Mouse (Mus musculus) heart, adult 9 months (tissue): ENCODE measurements at regions not wholly inside any gene's neighbourhood (a gene's known extent, or its start where the extent isn't known, plus 50 kb on each side); places are given as distances from the start of the nearest gene placed in this dataset.

Experiments
- DNase-seq, 2 experiments: peaks; one replicate each; pipeline ENCODE4 v3.0.0; 2022; ENCODE audit warnings: low spot score in 2 of 2

GRCm38 (mm10) chr19:27564086-27564485 lies 134.5 kb upstream of the Pum3 start:
- DNase-seq, result no peak

- no peak for DNase-seq
These were observed 134.0 kb upstream of the Pum3 start for GRCm38 (mm10) chr19:27563592-27563991.

- DNase-seq, result no peak
These were observed 128.6 kb upstream of the Pum3 start for GRCm38 (mm10) chr19:27558199-27558598.

GRCm38 (mm10) chr19:27556697-27557096 lies 127.1 kb upstream of the Pum3 start:
- no peak for DNase-seq

- no peak for DNase-seq
These were observed 125.2 kb upstream of the Pum3 start for GRCm38 (mm10) chr19:27554841-27555240.

GRCm38 (mm10) chr19:27553266-27553665 lies 123.6 kb upstream of the Pum3 start:
- DNase-seq, result no peak

GRCm38 (mm10) chr19:27537746-27538145 lies 108.1 kb upstream of the Pum3 start:
- DNase-seq, result no peak

GRCm38 (mm10) chr19:27537066-27537465 lies 107.4 kb upstream of the Pum3 start:
- no peak for DNase-seq

GRCm38 (mm10) chr19:27527940-27528558 lies 98.4 kb upstream of the Pum3 start:
- no peak for DNase-seq

- no peak for DNase-seq
These were observed 89.9 kb upstream of the Pum3 start for GRCm38 (mm10) chr19:27519326-27520061.

GRCm38 (mm10) chr19:27514267-27514666 lies 84.6 kb upstream of the Pum3 start:
- peak in 1 of 2 experiments; percentile 42 for DNase-seq

GRCm38 (mm10) chr19:27513535-27513934 lies 83.9 kb upstream of the Pum3 start:
- DNase-seq, result no peak

- no peak for DNase-seq
These were observed 81.7 kb upstream of the Pum3 start for GRCm38 (mm10) chr19:27511340-27511739.

GRCm38 (mm10) chr19:27509956-27510639 lies 80.5 kb upstream of the Pum3 start:
- DNase-seq, result no peak

GRCm38 (mm10) chr19:27498278-27498677 lies 68.7 kb upstream of the Pum3 start:
- peak in 1 of 2 experiments; percentile 14 for DNase-seq

GRCm38 (mm10) chr19:27492468-27492867 lies 62.8 kb upstream of the Pum3 start:
- DNase-seq, result peak; percentile 42 to 50

GRCm38 (mm10) chr19:27491873-27492272 lies 62.2 kb upstream of the Pum3 start:
- no peak for DNase-seq

- no peak for DNase-seq
These were observed 59.4 kb upstream of the Pum3 start for GRCm38 (mm10) chr19:27489053-27489452.
